Mouse (Mus musculus): ENCODE results near the gene Amotl2. TPM values are rescaled to one million over a fixed set of nuclear protein-coding genes. Genes with fewer than 3 reads are reported as not detected.

The Amotl2 gene
- polyA plus RNA-seq, 1 experiment from 2014 or later = 77.7 TPM

GRCm38 (mm10) chr9:102722071-102722561, 5.6 kb downstream of the Amotl2 start:
- peak overlapping the region; percentile 90 for H3K4me3 ChIP-seq (replicated peaks; ENCODE audit: low read depth, low read length)
- WGBS = 27% methylated on average over 9 of the region's 9 CpGs
- peak overlapping the region; percentile 70 for H3K4me2 ChIP-seq (ENCODE audit: low read length)
- H3K27me3 ChIP-seq (ENCODE audit: control insufficient read depth, insufficient read depth, low read length) = no peaks in the 10 kb centered on the region
- no peak for DNase-seq
- H3K9me3 ChIP-seq (ENCODE audit: control insufficient read depth, low read length) = no peaks in the 10 kb centered on the region
- peak overlapping the region; percentile 99 for H3K9ac ChIP-seq (replicated peaks; ENCODE audit: low read length)
- peaks cover 69% of the 10 kb centered on the region for H3K4me1 ChIP-seq (ENCODE audit: control insufficient read depth, insufficient read depth, low read length)
- H3K36me3 ChIP-seq (ENCODE audit: control insufficient read depth, insufficient read depth, low read length) = peaks cover 74% of the 10 kb centered on the region
- peak overlapping the region; percentile 15; the same call in 1 of the 2 replicates for H3K27ac ChIP-seq (replicated peaks; ENCODE audit: low read depth, low read length)
- no peak for ATAC-seq (ENCODE audit: low FRiP score, low TSS enrichment)

GRCm38 (mm10) chr9:102722750-102723149, 6.3 kb downstream of the Amotl2 start:
- H3K4me3 ChIP-seq (replicated peaks; ENCODE audit: low read depth, low read length) = no peak overlapping the region
- H3K27me3 ChIP-seq (ENCODE audit: control insufficient read depth, insufficient read depth, low read length) = no peaks in the 10 kb centered on the region

GRCm38 (mm10) chr9:102723241-102723709, 6.8 kb downstream of the Amotl2 start:
- Histone ChIP-seq H3K4me2 (ENCODE audit: low read length) (peak overlapping the region; percentile 70), H3K9ac (replicated peaks; ENCODE audit: low read length) (no peak overlapping the region), H3K27me3 (ENCODE audit: control insufficient read depth, insufficient read depth, low read length) (no peaks in the 10 kb centered on the region), H3K27ac (replicated peaks; ENCODE audit: low read depth, low read length) (peak overlapping the region; percentile 57), H3K4me1 (ENCODE audit: control insufficient read depth, insufficient read depth, low read length) (peaks cover 69% of the 10 kb centered on the region), H3K9me3 (ENCODE audit: control insufficient read depth, low read length) (no peaks in the 10 kb centered on the region), H3K36me3 (ENCODE audit: control insufficient read depth, insufficient read depth, low read length) (peaks cover 86% of the 10 kb centered on the region), H3K4me3 (replicated peaks; ENCODE audit: low read depth, low read length) (peak overlapping the region; percentile 13; the same call in 1 of the 2 replicates)
- ATAC-seq (ENCODE audit: low FRiP score, low TSS enrichment) (no peak; the same call in 1 of the 2 replicates), DNase-seq (no peak)
- WGBS = 82% methylated on average over 12 of the region's 12 CpGs

More at GRCm38 (mm10) chr9:102722750-102723149, 6.3 kb downstream of the Amotl2 start:
- H3K9me3 ChIP-seq (ENCODE audit: control insufficient read depth, low read length) = no peaks in the 10 kb centered on the region
- DNase-seq = no peak
- H3K4me2 ChIP-seq (ENCODE audit: low read length) = peak overlapping the region; percentile 70
- H3K36me3 ChIP-seq (ENCODE audit: control insufficient read depth, insufficient read depth, low read length) = peaks cover 80% of the 10 kb centered on the region
- H3K9ac ChIP-seq (replicated peaks; ENCODE audit: low read length) = peak overlapping the region; percentile 99; the same call in 1 of the 2 replicates
- peaks cover 69% of the 10 kb centered on the region for H3K4me1 ChIP-seq (ENCODE audit: control insufficient read depth, insufficient read depth, low read length)
- 83% methylated on average over 4 of the region's 4 CpGs for WGBS
- no peak for ATAC-seq (ENCODE audit: low FRiP score, low TSS enrichment)
- no peak overlapping the region for H3K27ac ChIP-seq (replicated peaks; ENCODE audit: low read depth, low read length)

GRCm38 (mm10) chr9:102723990-102724461, 7.6 kb downstream of the Amotl2 start:
- Histone ChIP-seq H3K36me3 (ENCODE audit: control insufficient read depth, insufficient read depth, low read length) (peaks cover 93% of the 10 kb centered on the region), H3K9me3 (ENCODE audit: control insufficient read depth, low read length) (no peaks in the 10 kb centered on the region), H3K27me3 (ENCODE audit: control insufficient read depth, insufficient read depth, low read length) (no peaks in the 10 kb centered on the region), H3K27ac (replicated peaks; ENCODE audit: low read depth, low read length) (peak overlapping the region; percentile 57), H3K4me2 (ENCODE audit: low read length) (peak overlapping the region; percentile 13), H3K9ac (replicated peaks; ENCODE audit: low read length) (no peak overlapping the region), H3K4me1 (ENCODE audit: control insufficient read depth, insufficient read depth, low read length) (peaks cover 69% of the 10 kb centered on the region), H3K4me3 (replicated peaks; ENCODE audit: low read depth, low read length) (no peak overlapping the region)
- peak; percentile 67 for ATAC-seq (ENCODE audit: low FRiP score, low TSS enrichment)
- 7% methylated on average over 4 of the region's 4 CpGs for WGBS
- peak; percentile 72 for DNase-seq

- H3K9me3 ChIP-seq (ENCODE audit: control insufficient read depth, low read length) = no peaks in the 10 kb centered on the region
- H3K4me2 ChIP-seq (ENCODE audit: low read length) = no peak overlapping the region
- no peak for DNase-seq
- H3K27ac ChIP-seq (replicated peaks; ENCODE audit: low read depth, low read length) = peak overlapping the region; percentile 78; the same call in 1 of the 2 replicates
- no peak overlapping the region for H3K9ac ChIP-seq (replicated peaks; ENCODE audit: low read length)
- H3K27me3 ChIP-seq (ENCODE audit: control insufficient read depth, insufficient read depth, low read length) = no peaks in the 10 kb centered on the region
- H3K4me1 ChIP-seq (ENCODE audit: control insufficient read depth, insufficient read depth, low read length) = peaks cover 65% of the 10 kb centered on the region
- peaks cover 100% of the 10 kb centered on the region for H3K36me3 ChIP-seq (ENCODE audit: control insufficient read depth, insufficient read depth, low read length)
- H3K4me3 ChIP-seq (replicated peaks; ENCODE audit: low read depth, low read length) = no peak overlapping the region
- no peak for ATAC-seq (ENCODE audit: low FRiP score, low TSS enrichment)
- WGBS = 75% methylated on average over 7 of the region's 7 CpGs
Measured at GRCm38 (mm10) chr9:102724942-102725341, 8.5 kb downstream of the Amotl2 start.

- ATAC-seq (ENCODE audit: low FRiP score, low TSS enrichment) = peak; percentile 66
- no peaks in the 10 kb centered on the region for H3K27me3 ChIP-seq (ENCODE audit: control insufficient read depth, insufficient read depth, low read length)
- 2% methylated on average over 22 of the region's 22 CpGs for WGBS
Measured at GRCm38 (mm10) chr9:102725958-102726654, 9.6 kb downstream of the Amotl2 start.

GRCm38 (mm10) chr9:102726811-102727210, 10.3 kb downstream of the Amotl2 start:
- no peaks in the 10 kb centered on the region for H3K9me3 ChIP-seq (ENCODE audit: control insufficient read depth, low read length)
- H3K36me3 ChIP-seq (ENCODE audit: control insufficient read depth, insufficient read depth, low read length) = peaks cover 100% of the 10 kb centered on the region
- 65% methylated on average over 3 of the region's 3 CpGs for whole genome bisulfite sequencing
- no peaks in the 10 kb centered on the region for H3K27me3 ChIP-seq (ENCODE audit: control insufficient read depth, insufficient read depth, low read length)
- DNase-seq = no peak
- H3K4me3 ChIP-seq (replicated peaks; ENCODE audit: low read depth, low read length) = peak overlapping the region; percentile 10; the same call in 1 of the 2 replicates
- no peak overlapping the region; the same call in 1 of the 2 replicates for H3K9ac ChIP-seq (replicated peaks; ENCODE audit: low read length)
- H3K4me2 ChIP-seq (ENCODE audit: low read length) = peak overlapping the region; percentile 42
- no peak for ATAC-seq (ENCODE audit: low FRiP score, low TSS enrichment)
- H3K4me1 ChIP-seq (ENCODE audit: control insufficient read depth, insufficient read depth, low read length) = peaks cover 47% of the 10 kb centered on the region
- peak overlapping the region; percentile 78 for H3K27ac ChIP-seq (replicated peaks; ENCODE audit: low read depth, low read length)

More at GRCm38 (mm10) chr9:102725958-102726654, 9.6 kb downstream of the Amotl2 start:
- H3K4me1 ChIP-seq (ENCODE audit: control insufficient read depth, insufficient read depth, low read length) = peaks cover 54% of the 10 kb centered on the region
- peak overlapping the region; percentile 10; the same call in 1 of the 2 replicates for H3K4me3 ChIP-seq (replicated peaks; ENCODE audit: low read depth, low read length)
- peak; percentile 88 for DNase-seq
- peak overlapping the region; percentile 78 for H3K27ac ChIP-seq (replicated peaks; ENCODE audit: low read depth, low read length)
- H3K9me3 ChIP-seq (ENCODE audit: control insufficient read depth, low read length) = no peaks in the 10 kb centered on the region
- H3K4me2 ChIP-seq (ENCODE audit: low read length) = peak overlapping the region; percentile 42
- H3K9ac ChIP-seq (replicated peaks; ENCODE audit: low read length) = peak overlapping the region; percentile 51
- peaks cover 100% of the 10 kb centered on the region for H3K36me3 ChIP-seq (ENCODE audit: control insufficient read depth, insufficient read depth, low read length)

GRCm38 (mm10) chr9:102727662-102728468, 11.4 kb downstream of the Amotl2 start:
- H3K36me3 ChIP-seq (ENCODE audit: control insufficient read depth, insufficient read depth, low read length) = peaks cover 100% of the 10 kb centered on the region
- no peak overlapping the region for H3K27ac ChIP-seq (replicated peaks; ENCODE audit: low read depth, low read length)
- H3K4me3 ChIP-seq (replicated peaks; ENCODE audit: low read depth, low read length) = no peak overlapping the region
- H3K9me3 ChIP-seq (ENCODE audit: control insufficient read depth, low read length) = no peaks in the 10 kb centered on the region
- no peak for ATAC-seq (ENCODE audit: low FRiP score, low TSS enrichment)
- H3K9ac ChIP-seq (replicated peaks; ENCODE audit: low read length) = no peak overlapping the region
- H3K4me2 ChIP-seq (ENCODE audit: low read length) = no peak overlapping the region
- DNase-seq = no peak
- no peaks in the 10 kb centered on the region for H3K27me3 ChIP-seq (ENCODE audit: control insufficient read depth, insufficient read depth, low read length)
- WGBS = 93% methylated on average over 25 of the region's 25 CpGs
- peaks cover 36% of the 10 kb centered on the region for H3K4me1 ChIP-seq (ENCODE audit: control insufficient read depth, insufficient read depth, low read length)
